Mouse (Mus musculus) CH12.LX (cell line): ENCODE data around the gene Ypel2.
A peak's percentile ranks its signal among the peaks of the same experiment; 100 is the strongest.

Source experiments
- CHD1 ChIP-seq: IDR thresholded peaks from 2 replicates; pipeline ENCODE4 v1.6.1; 2012; ENCODE audit warnings: low read depth, low read length, improper control_type of control experiment, inconsistent platforms
- CTCF ChIP-seq, 2 experiments: IDR thresholded peaks in 1 of 2; conservative IDR thresholded peaks in 1 of 2; 2 replicates each; pipeline ENCODE4 v1.5.1; 2011 to 2012; ENCODE audit warnings: low read depth in 2 of 2, low read length in 2 of 2, improper control_type of control experiment in 1 of 2, inconsistent platforms in 1 of 2, mild to moderate bottlenecking in 1 of 2, moderate library complexity in 1 of 2
- EP300 ChIP-seq: IDR thresholded peaks from 2 replicates; pipeline ENCODE4 v1.6.1; 2011; ENCODE audit warnings: low read length, improper control_type of control experiment
- ETS1 ChIP-seq: conservative IDR thresholded peaks from 2 replicates; pipeline ENCODE4 v1.6.1; 2012; ENCODE audit warnings: low read depth, mild to moderate bottlenecking, inconsistent platforms, low read length, improper control_type of control experiment, moderate library complexity
- MAX ChIP-seq: IDR thresholded peaks from 2 replicates; pipeline ENCODE4 v1.6.1; 2011; ENCODE audit warnings: low read length, improper control_type of control experiment
- MEF2A ChIP-seq: IDR thresholded peaks from 2 replicates; pipeline ENCODE4 v1.6.1; 2014; ENCODE audit warnings: low read depth, mild to moderate bottlenecking, inconsistent platforms, low read length, improper control_type of control experiment, borderline replicate concordance
- MXI1 ChIP-seq: IDR thresholded peaks from 2 replicates; pipeline ENCODE4 v1.6.1; 2011; ENCODE audit warnings: mild to moderate bottlenecking, low read depth, low read length, improper control_type of control experiment
- MYC ChIP-seq: IDR thresholded peaks from 2 replicates; pipeline ENCODE4 v1.6.1; 2011; ENCODE audit warnings: low read depth, mild to moderate bottlenecking, improper control_type of control experiment, low read length
- POLR2A ChIP-seq: IDR thresholded peaks from 2 replicates; pipeline ENCODE4 v1.6.1; 2011; ENCODE audit warnings: low read depth, mild to moderate bottlenecking, improper control_type of control experiment, low read length
- POLR2AphosphoS2 ChIP-seq: IDR thresholded peaks from 2 replicates; pipeline ENCODE4 v1.6.1; 2011; ENCODE audit warnings: low read depth, low read length, improper control_type of control experiment
- RAD21 ChIP-seq: IDR thresholded peaks from 2 replicates; pipeline ENCODE4 v1.6.1; 2011; ENCODE audit warnings: low read depth, mild to moderate bottlenecking, low read length, improper control_type of control experiment, moderate library complexity

GRCm38 (mm10) chr11:86892996-86893670 lies 100.4 kb downstream of the Ypel2 start:
- TF ChIP-seq ETS1, result no peak; the same call in 1 of the 2 replicates
- peak; percentile 81 for TF ChIP-seq EP300
- no peak for TF ChIP-seq POLR2A
- TF ChIP-seq POLR2AphosphoS2, result no peak
- peak; percentile 46; the same call in 1 of the 2 replicates for TF ChIP-seq MEF2A
- TF ChIP-seq RAD21, result no peak
- no peak for TF ChIP-seq MXI1
- TF ChIP-seq MAX, result 0 out of 2 replicates have a peak, but pooled peaks have one; percentile 42
- no peak for TF ChIP-seq CTCF (conservative IDR thresholded peaks at IDR 0.05 in 1 of 2, IDR thresholded peaks at IDR 0.05 in 1 of 2; ENCODE audit: low read depth in 2 of 2, low read length in 2 of 2)
- TF ChIP-seq MYC, result peak; percentile 44; the same call in 1 of the 2 replicates
- TF ChIP-seq CHD1, result no peak
